Mouse (Mus musculus): Measurements from ENCODE around the gene Usp43. TPM values are rescaled to one million over a fixed set of nuclear protein-coding genes. Genes with fewer than 3 reads are reported as not detected.

Gene Usp43
- 0.51 and 0.63 TPM in 2 replicates for polyA plus RNA-seq (2015; fragmentation: Nextera tagmentation; extraction: Ambion mirVana)

DNA sequence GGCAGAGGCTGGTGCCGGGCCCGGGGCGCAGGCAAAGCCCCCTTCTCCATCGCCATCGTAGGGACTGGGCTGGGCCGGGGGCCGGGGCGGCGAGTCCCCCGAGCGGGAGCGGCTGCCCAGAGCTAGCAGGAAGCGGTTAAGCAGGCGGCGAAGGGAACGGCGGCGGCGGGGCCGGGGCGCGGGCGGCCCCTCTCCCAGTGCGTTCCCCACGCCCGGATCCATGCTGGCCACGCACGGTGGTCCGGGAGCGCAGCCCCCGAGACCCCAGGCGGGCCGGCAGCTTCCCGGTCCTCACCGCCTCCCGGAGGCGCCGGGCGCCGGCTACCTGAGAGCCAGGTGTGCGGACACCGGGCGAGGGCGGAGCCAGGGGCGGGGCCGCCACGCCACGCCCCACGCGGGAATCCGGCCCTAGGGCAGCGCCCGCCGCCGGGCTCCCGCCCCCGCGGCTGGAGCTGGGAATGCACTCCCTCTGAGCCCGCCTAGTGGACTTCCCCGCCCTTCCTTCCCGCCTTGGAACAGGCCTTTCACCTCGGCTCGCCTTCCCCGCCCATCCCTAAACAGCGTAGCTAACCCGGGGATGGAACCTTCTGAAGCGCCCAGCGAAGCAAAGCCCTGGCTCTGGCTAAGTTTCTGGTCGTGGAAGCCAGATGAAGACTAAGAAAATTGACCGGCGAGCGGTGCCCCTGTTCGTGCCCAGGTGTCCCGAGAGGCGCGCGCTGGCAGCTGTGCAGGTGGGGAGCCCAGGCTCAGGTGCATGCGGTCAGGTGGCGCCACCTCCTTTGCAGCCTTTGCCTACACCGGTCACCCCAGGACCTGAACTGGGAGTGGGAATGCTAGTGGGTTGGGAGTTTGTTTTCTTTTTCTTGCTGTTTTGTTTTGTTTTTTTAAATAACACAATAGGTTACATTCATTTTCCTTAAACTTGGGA is at the start of gene Usp43:
TSS of gene Usp43 (minus strand) at position 327 of the 928 bp plus-strand sequence.
- WGBS: under 1% methylated on average over 52 of the region's 80 CpGs
- H3K27ac ChIP-seq: no peak within 1 kb of the TSS; the same call in 1 of the 2 replicates
- peak; percentile 46; the same call in 1 of the 2 replicates for ATAC-seq (ENCODE audit: low FRiP score, low read depth)

DNA sequence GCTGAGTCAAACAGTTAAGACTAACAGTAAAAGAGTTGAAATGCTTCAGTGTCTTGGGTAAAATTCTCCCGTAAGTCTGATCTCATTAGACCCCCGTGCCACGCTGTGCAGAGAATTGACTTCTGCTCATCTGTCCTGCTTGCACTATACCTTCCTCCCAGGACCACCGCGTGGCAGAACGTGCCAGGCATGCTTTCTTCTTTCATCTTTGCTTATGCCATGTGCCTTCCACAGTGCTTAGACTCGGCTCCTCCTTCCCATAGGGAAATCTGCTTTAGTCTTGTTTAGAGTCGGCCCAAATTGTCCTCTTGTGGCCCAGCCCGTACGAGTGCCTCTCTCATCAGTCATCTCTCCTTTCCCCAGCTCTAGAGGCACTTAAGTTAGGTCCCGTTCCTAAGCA is 45.9 kb upstream of the Usp43 start:
- Histone ChIP-seq H3K27ac (no peak overlapping the region), H3K9me3 (no peaks in the 10 kb centered on the region), H3K4me1 (peaks cover 21% of the 10 kb centered on the region), H3K36me3 (peaks cover 16% of the 10 kb centered on the region), H3K4me3 (0 out of 2 replicates have a peak overlapping the region, but pooled peaks have one; percentile 87), H3K9ac (no peak overlapping the region), H3K4me2 (replicated peaks) (peak overlapping the region; percentile 90; the same call in 1 of the 2 replicates), H3K27me3 (no peaks in the 10 kb centered on the region)
- WGBS: 75% methylated on average over 11 of the region's 11 CpGs
- ATAC-seq (ENCODE audit: low FRiP score, low read depth): no peak

More for the DNA sequence above, at the start of gene Usp43:
- Histone ChIP-seq H3K4me3 (peak within 1 kb of the TSS; percentile 69), H3K27me3 (peaks cover 38% of the 10 kb centered on the region), H3K9me3 (no peaks in the 10 kb centered on the region), H3K9ac (peak within 1 kb of the TSS; percentile 70), H3K36me3 (no peaks in the 10 kb centered on the region), H3K4me2 (replicated peaks) (peak within 1 kb of the TSS; percentile 100), H3K4me1 (peaks cover 8% of the 10 kb centered on the region; the same call in 1 of the 2 replicates)

DNA sequence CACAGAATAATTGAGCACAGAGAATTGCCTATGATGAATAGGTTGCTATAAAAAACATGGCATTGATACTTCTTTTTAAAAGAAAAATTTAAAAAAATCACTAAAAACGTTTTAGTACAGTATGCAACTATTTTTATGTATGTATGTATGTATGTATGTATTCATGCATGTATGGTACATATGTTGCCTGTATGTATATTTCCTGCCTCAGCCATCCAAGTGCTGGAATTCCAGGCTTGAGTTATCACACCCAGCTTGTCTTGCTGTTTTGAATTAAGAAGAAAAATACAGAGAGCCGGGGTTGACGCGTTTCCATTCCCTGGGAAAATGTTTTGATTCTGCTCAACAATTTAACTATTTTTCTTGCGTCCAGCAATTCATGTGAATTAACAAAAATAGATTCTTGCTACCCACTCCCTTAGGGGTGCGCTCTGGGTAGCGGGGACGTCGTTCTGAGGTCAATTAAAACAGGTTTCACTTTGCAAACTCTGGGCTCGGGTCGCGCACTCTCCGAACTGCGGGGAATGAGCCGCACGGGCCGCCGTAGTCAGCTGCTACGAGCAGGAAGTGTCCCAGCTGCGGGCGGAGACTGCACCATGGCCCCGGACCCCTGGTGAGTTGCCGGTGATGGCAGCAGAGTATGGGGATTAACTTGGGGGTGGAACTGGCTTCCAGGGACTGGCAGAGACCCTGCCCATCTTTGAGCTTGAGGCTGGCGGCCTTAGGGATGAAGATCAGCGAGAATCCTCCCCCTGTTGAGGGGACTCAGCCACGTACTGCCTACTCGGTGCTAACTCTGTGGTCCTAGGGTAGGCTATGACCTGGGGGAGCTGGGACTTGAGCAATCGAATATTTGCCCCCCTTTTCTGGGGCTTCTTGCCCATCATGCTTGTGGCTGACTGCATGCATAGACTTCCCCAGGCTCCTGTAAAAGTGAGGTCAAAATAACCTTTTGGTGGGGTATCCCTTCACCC is 44.2 kb upstream of the Usp43 start, which contains the start of gene Stx8:
TSS of gene Stx8 (plus strand) at position 289 of the 974 bp plus-strand sequence.
- no peaks in the 10 kb centered on the region for H3K9me3 ChIP-seq
- peak within 1 kb of the TSS; percentile 22; the same call in 1 of the 2 replicates for H3K27ac ChIP-seq
- peaks cover 11% of the 10 kb centered on the region for H3K36me3 ChIP-seq
- peaks cover 21% of the 10 kb centered on the region for H3K4me1 ChIP-seq
- WGBS: under 1% methylated on average over 28 of the region's 28 CpGs
- peak within 1 kb of the TSS; percentile 88 for H3K9ac ChIP-seq
- peak; percentile 71; the same call in 1 of the 2 replicates for ATAC-seq (ENCODE audit: low FRiP score, low read depth)
- H3K4me2 ChIP-seq (replicated peaks): peak within 1 kb of the TSS; percentile 90
- H3K27me3 ChIP-seq: no peaks in the 10 kb centered on the region
- peak within 1 kb of the TSS; percentile 87 for H3K4me3 ChIP-seq

DNA sequence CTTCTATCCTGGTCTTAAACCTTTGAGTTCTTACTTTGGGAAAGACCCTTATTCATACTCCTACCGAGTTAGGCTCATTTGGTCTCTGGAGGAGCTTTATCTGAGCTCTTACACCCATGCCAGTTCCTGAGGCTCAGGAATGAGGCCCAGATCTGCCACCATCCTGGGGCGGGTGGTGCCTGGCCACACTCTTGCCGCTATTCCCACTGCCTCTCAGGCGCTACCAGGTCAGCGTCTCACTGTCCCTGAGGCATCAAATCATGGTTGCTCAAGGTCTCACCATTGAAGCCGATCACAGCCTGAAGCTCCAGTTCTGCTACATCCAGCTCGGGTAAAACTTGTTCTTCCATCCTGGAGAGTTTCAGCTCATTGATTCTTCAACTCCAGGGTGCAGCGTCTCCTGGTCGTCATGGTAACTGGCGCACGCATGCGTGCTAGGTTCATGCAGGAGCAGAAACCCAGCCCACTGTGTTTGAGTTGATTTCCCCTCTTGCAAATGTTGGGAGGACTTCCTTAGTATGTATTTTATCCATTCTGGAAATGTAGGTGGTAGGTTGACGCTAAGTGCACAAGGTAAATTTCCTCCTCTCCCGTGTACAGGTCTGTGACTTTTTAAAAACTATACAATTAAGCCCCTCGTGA is 43.4 kb upstream of the Usp43 start, which contains the start of gene Cfap52:
TSS of gene Cfap52 (minus strand) at position 410 of the 642 bp plus-strand sequence.
- Histone ChIP-seq H3K9ac (peak within 1 kb of the TSS; percentile 88), H3K36me3 (peaks cover 6% of the 10 kb centered on the region), H3K27ac (peak within 1 kb of the TSS; percentile 22; the same call in 1 of the 2 replicates), H3K4me2 (replicated peaks) (peak within 1 kb of the TSS; percentile 90), H3K4me1 (peaks cover 21% of the 10 kb centered on the region), H3K9me3 (no peaks in the 10 kb centered on the region), H3K4me3 (peak within 1 kb of the TSS; percentile 87), H3K27me3 (no peaks in the 10 kb centered on the region)
- ATAC-seq (ENCODE audit: low FRiP score, low read depth): no peak
- 6% methylated on average over 15 of the region's 15 CpGs for WGBS

DNA sequence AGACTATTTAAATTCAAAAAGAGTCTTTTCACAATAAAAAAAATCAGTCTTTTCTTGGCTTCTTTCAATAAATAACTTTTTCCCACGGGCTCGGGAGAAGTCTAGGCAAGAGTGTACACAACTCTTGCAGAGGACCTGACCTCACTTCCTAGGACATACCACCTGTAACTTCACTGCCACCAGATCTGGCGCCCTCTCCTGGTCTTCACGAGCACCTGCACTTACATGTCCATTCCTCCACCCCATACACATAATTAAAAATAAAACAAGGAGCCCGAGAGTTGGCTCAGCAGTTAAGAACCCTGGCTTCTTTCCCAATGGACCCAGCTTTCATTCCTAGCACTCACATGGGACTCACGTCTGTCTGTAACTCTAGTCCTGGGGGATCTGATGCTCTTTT is 42.2 kb upstream of the Usp43 start:
- Histone ChIP-seq H3K4me1 (peaks cover 21% of the 10 kb centered on the region), H3K36me3 (no peaks in the 10 kb centered on the region), H3K9me3 (no peaks in the 10 kb centered on the region), H3K4me2 (replicated peaks) (no peak overlapping the region), H3K9ac (no peak overlapping the region), H3K27ac (no peak overlapping the region), H3K4me3 (no peak overlapping the region), H3K27me3 (no peaks in the 10 kb centered on the region)
- 72% methylated on average over 6 of the region's 6 CpGs for WGBS
- ATAC-seq (ENCODE audit: low FRiP score, low read depth): no peak

DNA sequence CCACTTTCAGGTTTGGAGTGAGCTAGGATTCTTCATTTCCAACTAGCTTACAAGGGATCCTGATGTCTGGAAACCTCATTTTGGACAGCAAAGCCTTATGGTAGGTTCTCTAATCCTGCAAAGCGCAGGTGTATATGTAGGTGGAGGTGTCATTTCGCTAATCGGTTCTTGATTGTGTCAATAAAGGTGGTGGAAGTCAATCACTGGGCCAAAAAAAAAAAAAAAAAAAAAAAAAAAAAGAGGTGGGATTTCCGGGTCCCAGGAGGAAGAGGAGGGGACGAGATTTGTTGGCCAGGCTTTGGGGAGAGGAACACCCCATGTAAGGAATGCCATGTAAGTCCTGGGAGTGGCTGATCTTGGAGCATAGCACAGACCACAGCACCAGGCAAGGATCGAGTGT is 32.5 kb upstream of the Usp43 start:
- no peak overlapping the region for H3K9ac ChIP-seq
- WGBS: 81% methylated on average over 6 of the region's 6 CpGs
- H3K4me3 ChIP-seq: no peak overlapping the region
- no peaks in the 10 kb centered on the region for H3K27me3 ChIP-seq
- no peaks in the 10 kb centered on the region for H3K9me3 ChIP-seq
- no peak for ATAC-seq (ENCODE audit: low FRiP score, low read depth)
- no peaks in the 10 kb centered on the region for H3K36me3 ChIP-seq
- no peaks in the 10 kb centered on the region for H3K4me1 ChIP-seq
- no peak overlapping the region for H3K4me2 ChIP-seq (replicated peaks)
- no peak overlapping the region for H3K27ac ChIP-seq

DNA sequence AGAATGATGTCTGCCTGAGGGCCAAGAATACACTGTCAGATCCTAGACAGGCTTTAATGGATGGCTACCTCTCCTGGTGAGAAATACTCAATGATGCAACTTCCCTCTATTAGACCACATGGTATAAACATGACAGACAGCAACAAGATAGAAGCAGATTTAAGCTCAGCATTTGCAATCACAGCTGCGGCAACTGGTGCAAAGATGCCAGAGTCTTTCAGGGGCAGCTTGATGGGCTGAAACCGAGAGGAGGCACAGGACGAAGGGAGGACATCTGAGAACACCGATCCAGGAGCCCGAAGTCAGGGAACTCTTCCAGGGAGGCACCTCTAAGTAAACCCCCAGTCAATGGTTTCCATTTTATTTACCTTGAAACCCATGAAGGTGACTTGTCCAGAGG is 31.7 kb upstream of the Usp43 start:
- Histone ChIP-seq H3K9ac (no peak overlapping the region), H3K9me3 (no peaks in the 10 kb centered on the region), H3K27ac (no peak overlapping the region), H3K4me3 (no peak overlapping the region), H3K27me3 (no peaks in the 10 kb centered on the region), H3K36me3 (no peaks in the 10 kb centered on the region), H3K4me2 (replicated peaks) (no peak overlapping the region), H3K4me1 (peaks cover 4% of the 10 kb centered on the region)
- 78% methylated on average over 5 of the region's 5 CpGs for WGBS
- ATAC-seq (ENCODE audit: low FRiP score, low read depth): no peak

DNA sequence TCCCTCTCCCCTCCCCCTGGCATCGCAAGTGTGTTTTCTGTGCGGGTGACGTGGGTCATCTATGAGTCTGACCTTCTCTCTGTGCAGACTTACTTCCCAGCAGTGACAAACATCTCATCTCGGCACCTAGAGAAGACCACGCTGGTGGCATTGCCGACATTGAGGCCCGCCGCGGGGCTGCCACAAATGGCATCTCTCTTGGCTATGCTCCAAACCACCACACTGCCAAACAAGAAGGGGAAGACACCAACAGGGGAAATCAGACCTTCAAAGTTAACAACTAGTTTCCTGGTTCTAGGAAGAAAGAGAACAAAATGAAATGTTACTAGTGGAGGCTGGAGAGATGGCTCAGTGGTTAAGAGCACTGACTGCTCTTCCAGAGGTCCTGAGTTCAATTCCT is 27.5 kb upstream of the Usp43 start:
- ATAC-seq (ENCODE audit: low FRiP score, low read depth): no peak
- Histone ChIP-seq H3K4me3 (no peak overlapping the region), H3K4me2 (replicated peaks) (no peak overlapping the region), H3K9me3 (no peaks in the 10 kb centered on the region), H3K9ac (no peak overlapping the region), H3K36me3 (no peaks in the 10 kb centered on the region), H3K27ac (no peak overlapping the region), H3K27me3 (no peaks in the 10 kb centered on the region), H3K4me1 (peaks cover 5% of the 10 kb centered on the region)
- WGBS: 89% methylated on average over 9 of the region's 9 CpGs

DNA sequence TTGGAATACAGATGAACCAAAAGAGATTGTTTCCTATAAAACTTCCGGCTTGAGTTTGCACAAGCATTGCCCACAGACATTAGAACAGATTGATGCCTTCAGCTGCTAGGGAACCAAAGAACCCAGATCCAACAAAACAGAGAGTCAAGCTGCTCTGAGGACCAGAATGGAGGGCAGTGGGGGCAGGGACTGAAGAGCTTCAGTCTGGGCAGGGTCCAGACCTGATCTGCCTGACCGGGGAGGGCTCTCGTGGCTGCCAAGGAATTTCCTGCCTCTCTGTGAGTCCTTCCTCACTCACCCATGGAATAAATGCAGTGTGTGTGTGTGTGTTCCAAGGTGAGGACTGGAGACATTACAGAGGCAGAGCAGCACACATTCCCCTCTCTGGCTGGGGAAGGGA is 26.3 kb upstream of the Usp43 start:
- Histone ChIP-seq H3K4me3 (no peak overlapping the region), H3K4me2 (replicated peaks) (no peak overlapping the region), H3K27ac (no peak overlapping the region), H3K4me1 (peaks cover 5% of the 10 kb centered on the region), H3K9ac (no peak overlapping the region), H3K36me3 (no peaks in the 10 kb centered on the region), H3K9me3 (no peaks in the 10 kb centered on the region), H3K27me3 (no peaks in the 10 kb centered on the region)
- ATAC-seq (ENCODE audit: low FRiP score, low read depth): no peak
- 56% methylated on average over 3 of the region's 3 CpGs for WGBS

DNA sequence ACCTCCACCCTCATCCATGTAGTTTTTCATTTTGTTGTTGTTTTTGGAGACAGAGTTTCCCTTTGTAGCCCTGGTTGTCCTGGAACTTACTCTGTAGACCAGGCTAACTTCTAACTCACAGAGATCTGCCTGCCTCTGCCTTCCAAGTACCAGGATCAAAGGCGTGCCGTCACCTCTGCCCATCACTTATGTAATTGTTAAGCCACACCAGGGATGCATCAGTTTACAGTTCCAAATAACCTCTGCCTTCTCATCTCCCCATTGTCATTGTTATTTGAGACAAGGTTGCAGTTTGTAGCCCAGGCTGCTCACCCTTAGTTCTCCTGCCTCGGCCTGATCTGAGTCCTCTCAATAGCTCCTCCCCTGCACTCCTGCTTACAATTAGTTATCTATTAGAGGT is 10.2 kb upstream of the Usp43 start:
- H3K9me3 ChIP-seq: no peaks in the 10 kb centered on the region

DNA sequence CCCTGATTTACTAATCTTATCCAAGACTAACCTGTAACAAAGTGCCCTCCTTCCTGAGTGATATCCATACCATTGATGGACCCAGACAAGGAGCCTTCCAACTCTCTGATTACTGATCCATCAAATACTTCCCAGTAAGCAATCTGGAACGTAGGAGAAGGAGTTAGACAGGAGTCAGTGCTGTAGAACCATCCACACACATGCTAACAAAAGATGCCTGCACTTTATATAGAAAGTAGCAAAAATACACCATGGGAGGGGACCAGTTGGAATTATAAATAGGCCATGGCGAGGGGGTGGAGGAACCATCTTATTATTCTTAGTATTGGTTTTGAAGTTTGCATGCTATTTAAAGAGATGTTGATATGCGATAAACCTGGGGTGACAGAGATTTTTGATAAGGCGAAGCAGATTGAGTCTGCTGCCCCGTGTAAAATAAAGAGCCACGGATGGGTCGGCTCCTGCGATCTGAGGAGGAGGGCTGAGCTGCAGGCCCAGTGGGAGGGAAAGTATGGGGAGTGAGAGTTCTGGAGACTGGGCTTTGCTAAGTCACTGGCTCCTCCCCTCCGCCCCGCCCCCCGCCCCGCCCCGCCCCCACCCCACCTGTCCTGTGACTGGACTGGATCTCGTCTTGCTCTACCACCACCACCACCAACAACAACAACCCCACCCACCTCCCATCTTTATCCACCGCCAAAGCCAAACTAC is 4.5 kb upstream of the Usp43 start:
- Histone ChIP-seq H3K4me1 (peaks cover 8% of the 10 kb centered on the region; the same call in 1 of the 2 replicates), H3K9me3 (no peaks in the 10 kb centered on the region), H3K27ac (no peak overlapping the region), H3K4me2 (replicated peaks) (no peak overlapping the region), H3K4me3 (no peak overlapping the region), H3K36me3 (no peaks in the 10 kb centered on the region), H3K27me3 (peaks cover 12% of the 10 kb centered on the region), H3K9ac (no peak overlapping the region)
- no peak for ATAC-seq (ENCODE audit: low FRiP score, low read depth)
- 21% methylated on average over 10 of the region's 15 CpGs for WGBS

More for the DNA sequence above, 10.2 kb upstream of the Usp43 start:
- H3K9ac ChIP-seq: no peak overlapping the region
- H3K36me3 ChIP-seq: no peaks in the 10 kb centered on the region
- no peak overlapping the region for H3K4me3 ChIP-seq
- no peak overlapping the region for H3K27ac ChIP-seq
- 0 out of 2 replicates have a peak, but pooled peaks cover 2% of the 10 kb centered on the region for H3K27me3 ChIP-seq
- no peaks in the 10 kb centered on the region for H3K4me1 ChIP-seq
- H3K4me2 ChIP-seq (replicated peaks): no peak overlapping the region
- WGBS: 95% methylated on average over 3 of the region's 3 CpGs
- ATAC-seq (ENCODE audit: low FRiP score, low read depth): no peak
